29 mouse cellular contexts compared by ENCODE assay signal in genomic region chr10:84838850-84839473, GRCm38 (mm10).
A peak's percentile ranks its signal among the peaks of the same experiment; 100 is the strongest.
DNase-seq lines count a peak whose midpoint lies in the region; ATAC-seq and TF ChIP-seq lines count a peak whose summit lies in the region.
"Had no signal": no experiment of that assay in that cellular context is flagged by ENCODE, and none has a peak within 500 bp of the region (broad histone marks: within the 10 kb centered on the region; RNA-seq: fewer than 3 reads in every experiment).

No protein-coding gene starts in this region.

- no peak for DNase-seq in testis, postnatal 10 days (ENCODE audit: low spot score)
- DNase-seq in ES-CJ7 (ENCODE audit: low read depth, low spot score), result peak; percentile 83
- DNase-seq in R1 (ENCODE audit: low read depth, low spot score), result peak; percentile 30
- DNase-seq in neural tube, embryonic 10.5 days (ENCODE audit: extremely low spot score, low spot score), result no peak
- DNase-seq: adrenal gland, adult 8-10 months; adrenal gland, postnatal 14 days; adrenal gland, postnatal 36 days; B cell, adult 2 months; cerebellum, adult 11 months; cerebellum, adult 18-20 months; cerebellum, adult 8-10 months; cerebellum, adult 9-11 months; cerebellum, postnatal 14 days; cerebellum, postnatal 36 days; embryo, embryonic 11 days had no signal

- H3K36me3 ChIP-seq in testis, adult 2 months (ENCODE audit: control insufficient read depth, insufficient read depth, low read length), result no peaks in the 10 kb centered on the region; the same call in 1 of the 2 replicates
- H3K36me3 ChIP-seq in hindbrain, embryonic 16.5 days (ENCODE audit: control insufficient read depth, insufficient read depth, low read length), result no peaks in the 10 kb centered on the region
- H3K36me3 ChIP-seq: embryonic facial prominence, embryonic 13.5 days; embryonic facial prominence, embryonic 15.5 days; G1E had no signal

- WGBS in hindbrain, embryonic 16.5 days, result 79% methylated on average over 7 of the region's 7 CpGs

- H3K4me3 ChIP-seq in testis, adult 2 months (ENCODE audit: control insufficient read depth, low read depth, low read length), result peak overlapping the region; percentile 86
- H3K4me3 ChIP-seq in hindbrain, embryonic 16.5 days (ENCODE audit: low read length), result no peak overlapping the region
- H3K4me3 ChIP-seq: embryonic facial prominence, embryonic 13.5 days; embryonic facial prominence, embryonic 15.5 days; erythroblast, embryonic 14.5 days; forebrain, embryonic 10.5 days; forebrain, embryonic 12.5 days had no signal

- no peak overlapping the region for H3K4me2 ChIP-seq in hindbrain, embryonic 16.5 days (ENCODE audit: low read length)
- H3K4me2 ChIP-seq: embryonic facial prominence, embryonic 13.5 days; embryonic facial prominence, embryonic 15.5 days; forebrain, embryonic 12.5 days had no signal

- no peaks in the 10 kb centered on the region for H3K9me3 ChIP-seq in hindbrain, embryonic 16.5 days (ENCODE audit: control insufficient read depth, low read length)
- H3K9me3 ChIP-seq: embryonic facial prominence, embryonic 13.5 days; embryonic facial prominence, embryonic 15.5 days; forebrain, embryonic 10.5 days; forebrain, embryonic 12.5 days; G1E had no signal

- TF ChIP-seq POLR2A in testis, adult 2 months (IDR thresholded peaks at IDR 0.05; ENCODE audit: control insufficient read depth, low read depth, low read length), result no peak

- no peak for ATAC-seq in cerebellum, adult (ENCODE audit: insufficient number of reproducible peaks, low FRiP score, low TSS enrichment)
- no peak for ATAC-seq in hindbrain, embryonic 16.5 days
- ATAC-seq: activated CD4-positive, CD25-positive, alpha-beta regulatory T cell, adult 4 months; CD4-positive, CD25-positive, alpha-beta regulatory T cell, adult 4 months; forebrain, embryonic 14.5 days; forebrain, embryonic 16.5 days; Patski had no signal

- H3K27ac ChIP-seq in testis, adult 2 months (ENCODE audit: control insufficient read depth, insufficient read depth, low read depth, low read length), result peak overlapping the region; percentile 98
- H3K27ac ChIP-seq in hindbrain, embryonic 16.5 days (ENCODE audit: low read depth, low read length), result no peak overlapping the region
- H3K27ac ChIP-seq: embryonic facial prominence, embryonic 13.5 days; embryonic facial prominence, embryonic 15.5 days; forebrain, embryonic 10.5 days; forebrain, embryonic 12.5 days had no signal

- no peak for TF ChIP-seq CTCF in testis, adult 2 months (IDR thresholded peaks at IDR 0.05; ENCODE audit: control insufficient read depth, insufficient read depth, insufficient replicate concordance, low read depth, low read length)

- H3K27me3 ChIP-seq in testis, adult 2 months (ENCODE audit: control insufficient read depth, insufficient read depth, low read length), result no peaks in the 10 kb centered on the region
- H3K27me3 ChIP-seq in hindbrain, embryonic 16.5 days (replicated peaks; ENCODE audit: control insufficient read depth, insufficient read depth, low read length), result no peaks in the 10 kb centered on the region
- H3K27me3 ChIP-seq: embryonic facial prominence, embryonic 13.5 days; embryonic facial prominence, embryonic 15.5 days; forebrain, embryonic 12.5 days; Patski had no signal

- no peak overlapping the region for H3K9ac ChIP-seq in hindbrain, embryonic 16.5 days (ENCODE audit: low read depth, low read length)
- H3K9ac ChIP-seq: embryonic facial prominence, embryonic 13.5 days; embryonic facial prominence, embryonic 15.5 days; forebrain, embryonic 12.5 days had no signal

- H3K4me1 ChIP-seq in testis, adult 2 months (ENCODE audit: control insufficient read depth, insufficient read depth, low read length), result peaks cover 31% of the 10 kb centered on the region
- H3K4me1 ChIP-seq in hindbrain, embryonic 16.5 days (ENCODE audit: control insufficient read depth, insufficient read depth, low read depth, low read length), result no peaks in the 10 kb centered on the region
- H3K4me1 ChIP-seq: embryonic facial prominence, embryonic 13.5 days; embryonic facial prominence, embryonic 15.5 days; forebrain, embryonic 12.5 days had no signal

Comparison
In these comparisons a context has a peak if more than half of its experiments do, and no peak if none do; other contexts are left out.
1. DNase-seq: peak in ES-CJ7 (single experiment) and R1 (single experiment); none in testis, postnatal 10 days (single experiment) and neural tube, embryonic 10.5 days (single experiment).